Mouse (Mus musculus) kidney, adult 2 months (tissue): Measurements from ENCODE around the gene Man1a.

Source experiments
- CTCF ChIP-seq: fragments of 200-500 bp; conservative IDR thresholded peaks from 2 replicates; pipeline ENCODE4 v1.5.1; 2011; ENCODE audit warnings: low read depth, mild to moderate bottlenecking, control low read depth, low read length, moderate library complexity, mixed read lengths; ENCODE audit not compliant: insufficient read depth, insufficient read length
- POLR2A ChIP-seq: fragments of 200-500 bp; IDR thresholded peaks from one replicate; pipeline ENCODE4 v1.6.1; 2011; ENCODE audit warnings: low read depth, low read length, control low read depth

DNA sequence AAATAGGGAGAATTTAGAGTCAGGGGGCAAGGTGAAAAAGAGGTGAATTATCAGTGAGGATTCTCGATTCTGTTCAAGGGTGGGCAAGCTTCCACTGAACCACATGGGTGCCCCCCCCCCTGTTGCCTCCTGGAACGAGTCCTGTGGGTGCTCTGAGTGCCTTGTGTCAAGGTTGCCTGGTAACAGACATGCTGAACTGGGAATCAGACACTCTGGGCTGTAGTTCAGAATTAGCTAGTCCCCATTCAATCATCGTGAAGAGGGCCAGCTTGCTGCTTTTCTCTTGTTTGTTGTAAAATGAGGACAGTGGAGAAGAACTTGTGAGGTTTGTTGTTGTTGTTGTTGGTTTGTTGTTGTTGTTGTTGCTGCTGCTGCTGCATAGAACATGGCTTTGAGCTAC lies 92.3 kb downstream of the Man1a start:
- TF ChIP-seq POLR2A, result no peak
- no peak for TF ChIP-seq CTCF
